Mouse (Mus musculus) frontal cortex, adult 2 months (tissue): ENCODE results near the gene Dusp11. TPM values are rescaled to one million over a fixed set of nuclear protein-coding genes. Genes with fewer than 3 reads are reported as not detected.
A peak's percentile ranks its signal among the peaks of the same experiment; 100 is the strongest.
"Not testable (repeated sequence)": the region's sequence is repeated elsewhere in the genome, so short reads cannot be mapped to it uniquely, and the experiment has no call there.

Experiments
- DNase-seq, 2 experiments: peaks; one replicate each; pipeline ENCODE4 v3.0.0; 2022; ENCODE audit warnings: low spot score in 1 of 2; ENCODE audit errors: extremely low spot score in 1 of 2
- polyA plus RNA-seq: library from polyadenylated mRNA; depleted of rRNA; stranded (reverse); fragments of >200 nt; gene quantifications from 2 replicates; pipeline ENCODE4 v1.2.3, GENCODE M21; 2012

The Dusp11 gene
- polyA plus RNA-seq, 1 experiment = 105 TPM

GRCm38 (mm10) chr6:85936508-85937465 lies 24.7 kb downstream of the Dusp11 start:
- DNase-seq = peak; percentile 63 to 82

GRCm38 (mm10) chr6:85935646-85936045 lies 25.8 kb downstream of the Dusp11 start:
- DNase-seq = no peak

- DNase-seq = no peak
Observed at GRCm38 (mm10) chr6:85934047-85934446, 27.4 kb downstream of the Dusp11 start.

- no peak for DNase-seq
Observed at GRCm38 (mm10) chr6:85929312-85929711, 32.2 kb downstream of the Dusp11 start.

GRCm38 (mm10) chr6:85927476-85928464 lies 33.7 kb downstream of the Dusp11 start:
- DNase-seq = no peak

- DNase-seq = no peak
Observed at GRCm38 (mm10) chr6:85926709-85927108, 34.8 kb downstream of the Dusp11 start.

- no peak for DNase-seq
Observed at GRCm38 (mm10) chr6:85923643-85924042, 37.8 kb downstream of the Dusp11 start.

- no peak for DNase-seq
Observed at GRCm38 (mm10) chr6:85919401-85919800, 42.1 kb downstream of the Dusp11 start.

- not testable (repeated sequence) for DNase-seq
Observed at GRCm38 (mm10) chr6:85918341-85918740, 43.1 kb downstream of the Dusp11 start.

- no peak for DNase-seq
Observed at GRCm38 (mm10) chr6:85916596-85916995, 44.9 kb downstream of the Dusp11 start.

GRCm38 (mm10) chr6:85915539-85916513 lies 45.6 kb downstream of the Dusp11 start, which contains the start of gene Nat8f1:
Gene Nat8f1, minus strand, starts transcription at chr6:85915687.
- DNase-seq = peak; percentile 81 to 86

GRCm38 (mm10) chr6:85915141-85915538 lies 46.3 kb downstream of the Dusp11 start:
- DNase-seq = no peak

GRCm38 (mm10) chr6:85911587-85911986 lies 49.9 kb downstream of the Dusp11 start, which contains the start of gene Tprkb:
Gene Tprkb, plus strand, starts transcription at chr6:85911865.
- DNase-seq = no peak

- no peak for DNase-seq
Observed at GRCm38 (mm10) chr6:85909704-85910103, 51.8 kb downstream of the Dusp11 start.

- no peak for DNase-seq
Observed at GRCm38 (mm10) chr6:85908341-85908740, 53.1 kb downstream of the Dusp11 start.

GRCm38 (mm10) chr6:85906911-85907351 lies 54.5 kb downstream of the Dusp11 start:
- DNase-seq = peak; percentile 62 to 64

GRCm38 (mm10) chr6:85904642-85905061 lies 56.8 kb downstream of the Dusp11 start, which contains the start of gene Nat8f4:
Gene Nat8f4, minus strand, starts transcription at chr6:85904884.
- peak; percentile 66 to 89 for DNase-seq

- no peak for DNase-seq
Observed at GRCm38 (mm10) chr6:85902303-85902702, 59.2 kb downstream of the Dusp11 start.
